26 mouse cellular contexts compared by ENCODE assay signal in the genomic region with DNA sequence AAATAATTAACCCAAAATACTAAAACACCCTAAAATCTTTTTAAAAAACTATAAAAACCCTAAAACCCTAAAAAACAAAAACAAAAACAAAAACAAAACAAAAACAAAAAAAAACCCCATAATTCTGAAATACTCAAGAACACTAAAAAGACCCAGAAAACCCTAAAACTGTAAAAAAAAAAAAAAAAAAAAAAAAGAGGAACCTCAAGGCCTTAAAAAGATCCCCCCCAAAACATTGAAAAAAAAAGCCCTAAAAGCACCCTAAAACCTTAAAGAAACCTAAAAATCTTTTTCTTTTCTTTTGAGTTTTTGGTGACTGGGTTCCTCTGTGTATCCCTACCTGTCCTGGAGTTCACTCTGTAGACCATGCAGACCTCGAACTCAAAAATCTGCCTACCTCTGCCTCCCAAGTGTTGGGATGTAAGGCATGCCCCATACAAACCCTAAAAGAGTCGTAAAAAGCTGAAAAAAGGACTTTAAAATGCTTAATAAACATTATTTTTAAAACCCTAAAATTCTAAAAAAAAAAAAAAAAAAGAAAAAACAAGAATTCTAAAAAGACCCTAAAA. TPM values are rescaled to one million over a fixed set of nuclear protein-coding genes. Genes with fewer than 3 reads are reported as not detected.
"Had no signal": no experiment of that assay in that cellular context is flagged by ENCODE, and none has a peak within 500 bp of the region (broad histone marks: within the 10 kb centered on the region; RNA-seq: fewer than 3 reads in every experiment).

No protein-coding gene starts in this region.

- H3K27me3 ChIP-seq: midbrain, embryonic 13.5 days; neural tube, embryonic 13.5 days; neural tube, embryonic 15.5 days had no signal

- ATAC-seq: midbrain, embryonic 13.5 days; midbrain, embryonic 16.5 days had no signal

- H3K4me2 ChIP-seq: lung, embryonic 14.5 days; midbrain, embryonic 13.5 days; neural tube, embryonic 13.5 days; neural tube, embryonic 15.5 days had no signal

- H3K36me3 ChIP-seq: midbrain, embryonic 10.5 days; midbrain, embryonic 13.5 days; neural tube, embryonic 13.5 days; neural tube, embryonic 15.5 days had no signal

- H3K9me3 ChIP-seq: midbrain, embryonic 10.5 days; midbrain, embryonic 13.5 days; neural tube, embryonic 13.5 days; neural tube, embryonic 15.5 days had no signal

- H3K4me1 ChIP-seq: midbrain, embryonic 10.5 days; midbrain, embryonic 13.5 days; neural tube, embryonic 13.5 days; neural tube, embryonic 15.5 days had no signal

- H3K4me3 ChIP-seq: midbrain, embryonic 10.5 days; midbrain, embryonic 13.5 days; myocyte; neural tube, embryonic 13.5 days; neural tube, embryonic 15.5 days had no signal

- H3K27ac ChIP-seq: midbrain, embryonic 10.5 days; midbrain, embryonic 13.5 days; neural tube, embryonic 13.5 days; neural tube, embryonic 15.5 days had no signal

- H3K9ac ChIP-seq: lung, embryonic 14.5 days; midbrain, embryonic 13.5 days; neural tube, embryonic 13.5 days; neural tube, embryonic 15.5 days had no signal

- DNase-seq: lung, adult 18-20 months; lung, embryonic 14.5 days; lung, postnatal 10 days; lung, postnatal 4 days; retina, postnatal 1 day; right cerebral cortex, adult 18-20 months; right cerebral cortex, postnatal 25 days; right cerebral cortex, postnatal 4 days; spleen, adult 18-20 months; thymus, adult 18-20 months; thymus, postnatal 14 days; thymus, postnatal 36 days had no signal

RNA-seq across cellular contexts. Expression of gene Vmn2r89, which starts 48.1 kb away (rescaled TPM):
- total RNA-seq: megakaryocyte, adult 5-6 weeks; megakaryocyte-erythroid progenitor cell, adult 5-6 weeks had no signal
- polyA plus RNA-seq: lung, embryonic 14.5 days; lung, embryonic 16.5 days; midbrain, embryonic 10.5 days; midbrain, embryonic 13.5 days; midbrain, embryonic 16.5 days; myocyte; neural tube, embryonic 11.5 days; neural tube, embryonic 13.5 days; neural tube, embryonic 15.5 days; small intestine, adult 2 months; stomach, embryonic 14.5 days; stomach, embryonic 16.5 days; thymus, postnatal 0 days had no signal

RNA-seq across cellular contexts. Expression of gene Gm5622, which starts 52.8 kb away (rescaled TPM):
- total RNA-seq: megakaryocyte, adult 5-6 weeks; megakaryocyte-erythroid progenitor cell, adult 5-6 weeks had no signal
- polyA plus RNA-seq: lung, embryonic 14.5 days; lung, embryonic 16.5 days; midbrain, embryonic 10.5 days; midbrain, embryonic 13.5 days; midbrain, embryonic 16.5 days; myocyte; neural tube, embryonic 11.5 days; neural tube, embryonic 13.5 days; neural tube, embryonic 15.5 days; small intestine, adult 2 months; stomach, embryonic 14.5 days; stomach, embryonic 16.5 days; thymus, postnatal 0 days had no signal
